In genomic region chr14:8080718-8081117, GRCm38 (mm10) we compare ENCODE assay signal across 8 mouse cellular contexts. TPM values are rescaled to one million over a fixed set of nuclear protein-coding genes. Genes with fewer than 3 reads are reported as not detected.
DNase-seq lines count a peak whose midpoint lies in the region; ATAC-seq lines count a peak whose summit lies in the region.

No protein-coding gene starts in this region.

- no peak for DNase-seq in cerebellum, adult 11 months
- DNase-seq in CD8-positive naive resting alpha-beta T cell, adult 2 months (ENCODE audit: low read depth in 2 of 2, low spot score in 2 of 2) = peak; percentile 8 to 21
- no peak for DNase-seq in embryonic facial prominence, embryonic 14.5 days (ENCODE audit: low spot score)
- DNase-seq in left cerebral cortex, postnatal 14 days (ENCODE audit: low spot score in 2 of 2) = no peak

- peaks cover 13% of the 10 kb centered on the region for H3K4me1 ChIP-seq in embryonic facial prominence, embryonic 14.5 days (ENCODE audit: control insufficient read depth, insufficient read depth, low read length)
- H3K4me1 ChIP-seq in lung, embryonic 16.5 days (replicated peaks; ENCODE audit: control insufficient read depth, insufficient read depth, low read length) = peaks cover 11% of the 10 kb centered on the region
- H3K4me1 ChIP-seq in stomach, embryonic 15.5 days = peaks cover 11% of the 10 kb centered on the region; the same call in 1 of the 2 replicates

- H3K4me3 ChIP-seq in embryonic facial prominence, embryonic 14.5 days (ENCODE audit: low read depth, low read length) = peak overlapping the region; percentile 64
- H3K4me3 ChIP-seq in lung, embryonic 16.5 days (ENCODE audit: low read length) = peak overlapping the region; percentile 64
- H3K4me3 ChIP-seq in stomach, embryonic 15.5 days (replicated peaks) = peak overlapping the region; percentile 79

- peaks cover 22% of the 10 kb centered on the region for H3K36me3 ChIP-seq in embryonic facial prominence, embryonic 14.5 days (ENCODE audit: control insufficient read depth, insufficient read depth, low read length)
- H3K36me3 ChIP-seq in lung, embryonic 16.5 days (ENCODE audit: control insufficient read depth, insufficient read depth, low read length) = peaks cover 10% of the 10 kb centered on the region; the same call in 1 of the 2 replicates
- H3K36me3 ChIP-seq in stomach, embryonic 15.5 days = 0 out of 2 replicates have a peak, but pooled peaks cover 8% of the 10 kb centered on the region

- ATAC-seq in cerebellum, adult (ENCODE audit: insufficient number of reproducible peaks, low FRiP score, low TSS enrichment) = 0 out of 2 replicates have a peak, but pooled peaks have one; percentile 1
- ATAC-seq in embryonic facial prominence, embryonic 14.5 days (ENCODE audit: low read depth) = peak; percentile 41; the same call in 1 of the 2 replicates
- peak; percentile 16 for ATAC-seq in inflammation-experienced regulatory T-cells, adult 6 months
- ATAC-seq in lung, embryonic 16.5 days (ENCODE audit: low read depth) = peak; percentile 63; the same call in 1 of the 2 replicates
- peak; percentile 48; the same call in 1 of the 2 replicates for ATAC-seq in stomach, embryonic 15.5 days (ENCODE audit: insufficient read depth, low FRiP score, low read depth)

- H3K4me2 ChIP-seq in embryonic facial prominence, embryonic 14.5 days (ENCODE audit: low read depth, low read length) = peak overlapping the region; percentile 80
- H3K4me2 ChIP-seq in lung, embryonic 16.5 days (ENCODE audit: low read depth, low read length) = peak overlapping the region; percentile 89
- H3K4me2 ChIP-seq in stomach, embryonic 15.5 days = peak overlapping the region; percentile 89

- H3K9me3 ChIP-seq in embryonic facial prominence, embryonic 14.5 days (ENCODE audit: control insufficient read depth, low read length) = no peaks in the 10 kb centered on the region
- no peaks in the 10 kb centered on the region for H3K9me3 ChIP-seq in lung, embryonic 16.5 days (ENCODE audit: control insufficient read depth, low read length)
- H3K9me3 ChIP-seq in stomach, embryonic 15.5 days = no peaks in the 10 kb centered on the region

- no peaks in the 10 kb centered on the region for H3K27me3 ChIP-seq in embryonic facial prominence, embryonic 14.5 days (replicated peaks; ENCODE audit: control insufficient read depth, insufficient read depth, low read length)
- no peaks in the 10 kb centered on the region for H3K27me3 ChIP-seq in lung, embryonic 16.5 days (ENCODE audit: control insufficient read depth, insufficient read depth, low read depth, low read length)
- no peaks in the 10 kb centered on the region for H3K27me3 ChIP-seq in stomach, embryonic 15.5 days (replicated peaks)

- H3K27ac ChIP-seq in embryonic facial prominence, embryonic 14.5 days (replicated peaks; ENCODE audit: low read depth, low read length) = peak overlapping the region; percentile 95
- peak overlapping the region; percentile 95 for H3K27ac ChIP-seq in lung, embryonic 16.5 days (ENCODE audit: low read length)
- H3K27ac ChIP-seq in stomach, embryonic 15.5 days = peak overlapping the region; percentile 98

- WGBS in embryonic facial prominence, embryonic 14.5 days = 1% methylated on average over 11 of the region's 11 CpGs
- WGBS in lung, embryonic 16.5 days = 2% methylated on average over 11 of the region's 11 CpGs
- 4% methylated on average over 11 of the region's 11 CpGs for WGBS in stomach, embryonic 15.5 days

- H3K9ac ChIP-seq in embryonic facial prominence, embryonic 14.5 days (ENCODE audit: low read depth, low read length) = peak overlapping the region; percentile 74
- peak overlapping the region; percentile 72 for H3K9ac ChIP-seq in lung, embryonic 16.5 days (ENCODE audit: low read length)
- peak overlapping the region; percentile 78 for H3K9ac ChIP-seq in stomach, embryonic 15.5 days

- intact Hi-C loops in left cerebral cortex, postnatal 14 days (cut with DNase I) = no loop called here

RNA-seq across cellular contexts. Expression of gene Rpp14, which starts 0.6 kb away (rescaled TPM):
- polyA plus RNA-seq in embryonic facial prominence, embryonic 14.5 days (2014; fragmentation: Nextera tagmentation; extraction: Ambion mirVana) = 48.5 and 52.6 TPM in 2 replicates
- polyA plus RNA-seq in inflammation-experienced regulatory T-cells, adult 6 months (2017; shearing (Covaris generic)) = 10 to 100 TPM; 28.2 to 41.6 (median 36.0) TPM
- polyA plus RNA-seq in lung, embryonic 16.5 days (2015; fragmentation: Nextera tagmentation; extraction: Ambion mirVana) = 44.5 and 47.6 TPM in 2 replicates
- 48.8 and 52.3 TPM in 2 replicates for polyA plus RNA-seq in stomach, embryonic 15.5 days (2015; fragmentation: Nextera tagmentation; extraction: Ambion mirVana)
- 10 to 100 TPM; 28.0 to 28.9 TPM for total RNA-seq in left cerebral cortex, postnatal 14 days (2021)

RNA-seq across cellular contexts. Expression of gene Pxk, which starts 17.3 kb away (rescaled TPM):
- polyA plus RNA-seq in embryonic facial prominence, embryonic 14.5 days (2014; fragmentation: Nextera tagmentation; extraction: Ambion mirVana) = 37.6 and 38.9 TPM in 2 replicates
- 10 to 100 TPM; 31.7 to 38.5 (median 32.9) TPM for polyA plus RNA-seq in inflammation-experienced regulatory T-cells, adult 6 months (2017; shearing (Covaris generic))
- polyA plus RNA-seq in lung, embryonic 16.5 days (2015; fragmentation: Nextera tagmentation; extraction: Ambion mirVana) = 41.5 and 42.7 TPM in 2 replicates
- 39.0 and 39.6 TPM in 2 replicates for polyA plus RNA-seq in stomach, embryonic 15.5 days (2015; fragmentation: Nextera tagmentation; extraction: Ambion mirVana)
- total RNA-seq in left cerebral cortex, postnatal 14 days (2021) = 10 to 100 TPM; 29.5 to 29.6 TPM

Comparison
In these comparisons a context has a peak if more than half of its experiments do, and no peak if none do; other contexts are left out.
1. ATAC-seq: peak in every context shown above with its lines; median percentile 63 in lung, embryonic 16.5 days; 48 in stomach, embryonic 15.5 days; 41 in embryonic facial prominence, embryonic 14.5 days; 16 in inflammation-experienced regulatory T-cells, adult 6 months; 1 in cerebellum, adult.
2. DNase-seq: peak in CD8-positive naive resting alpha-beta T cell, adult 2 months (2 of 2); none in cerebellum, adult 11 months (single experiment), embryonic facial prominence, embryonic 14.5 days (single experiment) and left cerebral cortex, postnatal 14 days (0 of 2).
3. Peak in every context shown above with its lines, with median percentiles within 50 percentile points of each other: H3K27ac ChIP-seq, H3K4me2 ChIP-seq, H3K4me3 ChIP-seq and H3K9ac ChIP-seq.